Mouse (Mus musculus) left cerebral cortex, adult 8-10 months (tissue): ENCODE results near the gene Lgr5. TPM values are rescaled to one million over a fixed set of nuclear protein-coding genes. Genes with fewer than 3 reads are reported as not detected.

Experiments
- DNase-seq, 2 experiments: peaks; one replicate each; pipeline ENCODE4 v3.0.0; 2022; ENCODE audit warnings: low spot score in 2 of 2
- total RNA-seq, 4 experiments: library from RNA; stranded (reverse); gene quantifications; 2 replicates each; pipeline ENCODE4 v1.2.4; 2022

The Lgr5 gene
- 1 to 10 TPM; 4.1 to 6.8 (median 5.6) TPM for total RNA-seq

GRCm38 (mm10) chr10:115587301-115587969 lies at the start of gene Lgr5:
Gene Lgr5, minus strand, starts transcription at chr10:115587780.
- DNase-seq, result peak; percentile 28 to 45

- DNase-seq, result no peak
Observed at GRCm38 (mm10) chr10:115626678-115627077, 39.1 kb upstream of the Lgr5 start.

- no peak for DNase-seq
Observed at GRCm38 (mm10) chr10:115624957-115625356, 37.4 kb upstream of the Lgr5 start.

GRCm38 (mm10) chr10:115623956-115624671 lies 36.5 kb upstream of the Lgr5 start:
- peak in 1 of 2 experiments; percentile 15 for DNase-seq

- no peak for DNase-seq
Observed at GRCm38 (mm10) chr10:115623481-115623880, 35.9 kb upstream of the Lgr5 start.

- DNase-seq, result no peak
Observed at GRCm38 (mm10) chr10:115618288-115618856, 30.8 kb upstream of the Lgr5 start.

- no peak for DNase-seq
Observed at GRCm38 (mm10) chr10:115617456-115618287, 30.1 kb upstream of the Lgr5 start.

- DNase-seq, result no peak
Observed at GRCm38 (mm10) chr10:115595748-115596147, 8.2 kb upstream of the Lgr5 start.

GRCm38 (mm10) chr10:115593651-115594050 lies 6.1 kb upstream of the Lgr5 start:
- no peak for DNase-seq

- DNase-seq, result no peak
Observed at GRCm38 (mm10) chr10:115593221-115593620, 5.6 kb upstream of the Lgr5 start.

GRCm38 (mm10) chr10:115587979-115588378 lies 399 bp upstream of the Lgr5 start:
- DNase-seq, result no peak

- DNase-seq, result no peak
Observed at GRCm38 (mm10) chr10:115586246-115587231, 1.0 kb downstream of the Lgr5 start.

- no peak for DNase-seq
Observed at GRCm38 (mm10) chr10:115585491-115586245, 1.9 kb downstream of the Lgr5 start.

GRCm38 (mm10) chr10:115584656-115585055 lies 2.9 kb downstream of the Lgr5 start:
- DNase-seq, result no peak

- DNase-seq, result no peak
Observed at GRCm38 (mm10) chr10:115583071-115583470, 4.5 kb downstream of the Lgr5 start.

GRCm38 (mm10) chr10:115581971-115582370 lies 5.6 kb downstream of the Lgr5 start:
- DNase-seq, result no peak

GRCm38 (mm10) chr10:115579494-115579893 lies 8.1 kb downstream of the Lgr5 start:
- DNase-seq, result no peak

GRCm38 (mm10) chr10:115579076-115579475 lies 8.5 kb downstream of the Lgr5 start:
- no peak for DNase-seq

GRCm38 (mm10) chr10:115571734-115572440 lies 15.7 kb downstream of the Lgr5 start:
- DNase-seq, result no peak
